Mouse (Mus musculus) ES-Bruce4 (cell line): ENCODE data around the gene Rnf141. TPM values are rescaled to one million over a fixed set of nuclear protein-coding genes. Genes with fewer than 3 reads are reported as not detected.

Experiments
- H3K27ac ChIP-seq: 2 replicates; pipeline ENCODE4 v1.5.1; 2012; ENCODE audit warnings: low read length, inconsistent platforms; ENCODE audit not compliant: insufficient read depth
- H3K27me3 ChIP-seq: 2 replicates; pipeline ENCODE4 v1.6.1; 2012; ENCODE audit warnings: mild to moderate bottlenecking, low read length, inconsistent platforms; ENCODE audit not compliant: control insufficient read depth, poor library complexity, insufficient read depth, severe bottlenecking
- H3K36me3 ChIP-seq: 2 replicates; pipeline ENCODE4 v1.6.1; 2012; ENCODE audit warnings: inconsistent platforms, mild to moderate bottlenecking, low read length, moderate library complexity; ENCODE audit not compliant: control insufficient read depth, poor library complexity, insufficient read depth, severe bottlenecking
- H3K4me1 ChIP-seq: one replicate; pipeline ENCODE4 v1.8.1; 2011; ENCODE audit warnings: low read length; ENCODE audit not compliant: control insufficient read depth, insufficient read depth
- H3K4me3 ChIP-seq: 2 replicates; pipeline ENCODE4 v1.5.1; 2011; ENCODE audit warnings: low read depth, mild to moderate bottlenecking, low read length
- H3K9ac ChIP-seq: 2 replicates; pipeline ENCODE4 v1.6.1; 2012; ENCODE audit warnings: low read depth, mild to moderate bottlenecking, inconsistent platforms; ENCODE audit not compliant: poor library complexity, severe bottlenecking
- H3K9me3 ChIP-seq: replicated peaks from 2 replicates; pipeline ENCODE4 v1.6.1; 2012; ENCODE audit warnings: mild to moderate bottlenecking, low read length, inconsistent platforms; ENCODE audit not compliant: control insufficient read depth, poor library complexity, insufficient read depth, severe bottlenecking
- CTCF ChIP-seq: IDR thresholded peaks from one replicate; pipeline ENCODE4 v1.8.1; 2011; ENCODE audit warnings: low read depth, low read length
- EP300 ChIP-seq: IDR thresholded peaks from 2 replicates; pipeline ENCODE4 v1.6.1; 2011; ENCODE audit warnings: low read depth, low read length; ENCODE audit not compliant: insufficient read depth
- POLR2A ChIP-seq: IDR thresholded peaks from one replicate; pipeline ENCODE4 v1.8.1; 2011; ENCODE audit warnings: low read length; ENCODE audit not compliant: insufficient read depth
- polyA plus RNA-seq: library from polyadenylated mRNA; stranded (reverse); fragments of >200 nt; gene quantifications from 2 replicates; pipeline ENCODE4 v1.2.4, GENCODE M21; 2011; ENCODE audit warnings: low read depth; ENCODE audit not compliant: missing spikeins, insufficient read depth, insufficient read length

The Rnf141 gene
- polyA plus RNA-seq, 1 experiment: 43.0 TPM

- H3K9ac ChIP-seq: no peak overlapping the region
- H3K27ac ChIP-seq: no peak overlapping the region
- H3K9me3 ChIP-seq: no peaks in the 10 kb centered on the region
- no peaks in the 10 kb centered on the region for H3K4me1 ChIP-seq
- no peaks in the 10 kb centered on the region for H3K27me3 ChIP-seq
- no peaks in the 10 kb centered on the region for H3K36me3 ChIP-seq
- TF ChIP-seq CTCF (no peak), EP300 (no peak), POLR2A (no peak)
- H3K4me3 ChIP-seq: no peak overlapping the region
Measured at GRCm38 (mm10) chr7:110790878-110791277, 53.4 kb downstream of the Rnf141 start.

DNA sequence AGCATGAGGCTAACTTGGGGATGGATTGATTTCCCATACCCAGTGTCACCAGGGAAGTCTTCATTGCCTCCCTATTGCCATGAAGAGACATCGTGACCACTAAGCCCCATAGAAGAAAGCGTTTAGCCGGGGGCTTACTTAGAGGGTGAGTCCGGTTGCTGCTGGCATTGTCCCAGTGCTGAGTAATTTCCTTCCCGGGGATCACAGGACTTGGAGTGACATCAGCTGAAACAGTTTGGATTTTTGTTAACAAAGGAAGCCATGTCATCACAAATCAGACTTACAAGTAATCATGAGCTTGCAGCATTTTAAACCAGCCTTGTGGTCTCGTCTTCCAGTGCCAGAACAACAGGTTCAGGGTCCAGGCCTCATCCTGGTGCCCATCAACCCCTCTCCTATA, 56.9 kb downstream of the Rnf141 start:
- no peak overlapping the region for H3K9ac ChIP-seq
- H3K36me3 ChIP-seq: no peaks in the 10 kb centered on the region
- H3K9me3 ChIP-seq: no peaks in the 10 kb centered on the region
- no peak overlapping the region for H3K4me3 ChIP-seq
- no peaks in the 10 kb centered on the region for H3K27me3 ChIP-seq
- H3K4me1 ChIP-seq: no peaks in the 10 kb centered on the region
- H3K27ac ChIP-seq: no peak overlapping the region
- no peak for TF ChIP-seq EP300
- no peak for TF ChIP-seq CTCF
- no peak for TF ChIP-seq POLR2A

DNA sequence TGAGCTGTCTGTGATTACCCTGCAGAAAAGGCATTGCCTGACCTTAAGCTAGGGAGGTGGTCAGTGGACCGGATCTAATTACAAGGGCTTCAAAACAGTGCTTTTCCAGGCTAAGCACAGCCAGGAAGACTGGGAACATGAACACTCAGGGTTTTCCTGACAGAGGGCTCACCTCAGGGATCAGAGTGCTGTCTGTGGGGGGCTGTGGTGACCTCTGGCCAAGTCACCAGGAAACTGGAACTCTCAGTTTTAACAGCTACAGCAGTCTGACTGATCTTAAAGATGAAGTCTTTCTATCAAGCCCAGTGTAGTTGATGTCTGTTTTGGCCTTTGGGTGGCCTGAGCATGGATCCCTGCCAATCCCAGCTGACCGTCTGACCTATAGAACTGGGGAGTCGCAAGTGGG, 58.5 kb downstream of the Rnf141 start:
- Histone ChIP-seq H3K27ac (no peak overlapping the region), H3K9ac (no peak overlapping the region), H3K4me1 (no peaks in the 10 kb centered on the region), H3K27me3 (no peaks in the 10 kb centered on the region), H3K9me3 (no peaks in the 10 kb centered on the region), H3K36me3 (no peaks in the 10 kb centered on the region), H3K4me3 (no peak overlapping the region)
- no peak for TF ChIP-seq CTCF

DNA sequence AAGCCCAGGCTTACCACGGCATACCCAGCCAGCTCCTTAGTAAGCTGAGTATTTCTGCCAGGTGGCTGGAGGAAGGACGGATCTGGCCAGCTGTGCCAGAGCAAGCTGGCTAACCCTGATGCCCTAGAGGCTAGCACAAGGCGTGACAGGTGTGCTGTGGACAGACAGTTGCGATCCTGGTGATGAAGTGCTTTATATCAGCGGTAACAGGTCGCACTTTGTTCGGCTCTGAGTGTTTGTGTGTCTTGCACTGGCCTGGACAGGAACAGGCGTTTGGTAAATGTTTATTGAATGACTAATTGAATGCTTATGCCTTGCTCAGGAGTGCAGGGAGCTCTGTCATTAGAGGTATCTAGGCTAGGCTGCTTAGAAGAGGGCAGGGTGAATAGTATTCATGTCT, 59.3 kb downstream of the Rnf141 start:
- Histone ChIP-seq H3K36me3 (no peaks in the 10 kb centered on the region), H3K27ac (no peak overlapping the region), H3K4me1 (no peaks in the 10 kb centered on the region), H3K9me3 (no peaks in the 10 kb centered on the region), H3K4me3 (no peak overlapping the region), H3K27me3 (no peaks in the 10 kb centered on the region), H3K9ac (no peak overlapping the region)
- no peak for TF ChIP-seq EP300
- no peak for TF ChIP-seq POLR2A
- no peak for TF ChIP-seq CTCF

DNA sequence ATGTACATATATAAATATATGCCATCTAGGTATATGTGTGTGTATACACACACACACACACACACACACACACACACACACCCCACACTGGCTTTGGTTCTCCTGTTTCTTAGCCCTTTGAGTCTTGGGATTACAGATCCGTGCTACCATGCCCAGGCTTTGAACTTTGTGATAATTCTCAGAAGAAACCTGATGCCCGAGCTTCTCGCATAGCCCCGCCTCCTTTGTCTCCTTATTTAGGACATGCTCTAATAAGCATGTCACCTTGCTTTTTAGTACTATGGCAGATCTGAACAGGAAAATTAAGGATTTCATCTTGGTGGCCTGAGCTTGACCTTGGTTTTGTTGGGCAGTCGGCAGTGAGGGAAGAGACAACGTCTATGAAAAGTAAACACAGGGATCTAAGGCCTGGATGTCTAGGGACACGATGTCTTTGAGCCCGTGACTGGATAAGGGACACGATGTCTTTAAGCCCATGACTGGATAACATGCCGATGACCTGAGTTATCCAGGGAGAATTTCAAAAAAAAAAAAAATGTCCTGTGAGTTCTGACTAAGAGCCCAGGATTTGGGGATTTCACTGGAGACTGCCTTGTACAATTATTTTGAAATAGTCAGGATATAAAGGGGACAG, 61.3 kb downstream of the Rnf141 start:
- Histone ChIP-seq H3K9me3 (no peaks in the 10 kb centered on the region), H3K36me3 (no peaks in the 10 kb centered on the region), H3K4me3 (no peak overlapping the region), H3K4me1 (no peaks in the 10 kb centered on the region), H3K27me3 (no peaks in the 10 kb centered on the region), H3K9ac (no peak overlapping the region), H3K27ac (no peak overlapping the region)
- TF ChIP-seq CTCF (no peak), EP300 (no peak), POLR2A (no peak)

DNA sequence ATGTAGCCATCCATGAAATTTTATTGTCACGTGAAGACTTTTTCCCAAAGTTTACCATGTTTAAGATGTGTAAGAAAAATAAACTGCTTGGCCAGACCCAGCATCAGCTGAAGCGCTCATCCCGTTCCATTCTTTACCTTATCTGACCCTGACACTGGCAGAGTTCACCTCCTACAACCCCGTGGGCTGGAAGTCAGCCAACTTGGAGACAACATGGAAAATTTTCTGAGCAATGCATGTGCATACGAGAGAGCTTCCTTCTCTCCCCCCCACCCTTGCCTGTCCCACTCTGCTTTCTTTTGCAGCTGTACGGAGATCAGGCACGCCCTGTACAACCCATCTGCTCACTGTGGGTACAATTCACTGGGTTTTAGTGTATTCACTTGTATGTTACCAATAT, 62.1 kb downstream of the Rnf141 start:
- H3K27ac ChIP-seq: no peak overlapping the region
- peaks cover 4% of the 10 kb centered on the region for H3K4me1 ChIP-seq
- TF ChIP-seq POLR2A: no peak
- TF ChIP-seq EP300: no peak
- TF ChIP-seq CTCF: no peak
- no peak overlapping the region for H3K4me3 ChIP-seq
- H3K27me3 ChIP-seq: no peaks in the 10 kb centered on the region
- no peaks in the 10 kb centered on the region for H3K36me3 ChIP-seq
- H3K9me3 ChIP-seq: no peaks in the 10 kb centered on the region
- H3K9ac ChIP-seq: no peak overlapping the region
